Mouse (Mus musculus) midbrain, embryonic 16.5 days (tissue): Measurements from ENCODE around the gene Ppp3ca. TPM values are rescaled to one million over a fixed set of nuclear protein-coding genes. Genes with fewer than 3 reads are reported as not detected.

Experiments used
- ATAC-seq: fragments of 200-750 bp; cut with Nextera tagmentation; 2 replicates; pipeline ENCODE4 v1.8.0; 2017; ENCODE audit warnings: moderate TSS enrichment
- H3K27ac ChIP-seq: fragments of 300-500 bp; sonication (generic); 2 replicates; pipeline ENCODE4 v1.5.1; 2014; ENCODE audit warnings: mild to moderate bottlenecking, low read length, mixed read lengths
- H3K27me3 ChIP-seq: fragments of 300-500 bp; sonication (generic); 2 replicates; pipeline ENCODE4 v1.6.1; 2014; ENCODE audit warnings: low read depth, low read length, mixed read lengths; ENCODE audit not compliant: control insufficient read depth, insufficient read depth
- H3K36me3 ChIP-seq: fragments of 300-500 bp; sonication (generic); 2 replicates; pipeline ENCODE4 v1.6.1; 2014; ENCODE audit warnings: mild to moderate bottlenecking, low read length, moderate library complexity, mixed read lengths; ENCODE audit not compliant: control insufficient read depth, insufficient read depth
- H3K4me1 ChIP-seq: fragments of 300-500 bp; sonication (generic); 2 replicates; pipeline ENCODE4 v1.6.1; 2014; ENCODE audit warnings: mild to moderate bottlenecking, low read length, mixed read lengths; ENCODE audit not compliant: control insufficient read depth, insufficient read depth
- H3K4me2 ChIP-seq: fragments of 300-500 bp; sonication (generic); 2 replicates; pipeline ENCODE4 v1.6.1; 2014; ENCODE audit warnings: mild to moderate bottlenecking, low read length, mixed read lengths
- H3K4me3 ChIP-seq: fragments of 300-500 bp; sonication (generic); 2 replicates; pipeline ENCODE4 v1.5.1; 2014; ENCODE audit warnings: low read depth, mild to moderate bottlenecking, low read length, moderate library complexity, mixed read lengths
- H3K9ac ChIP-seq: fragments of 300-500 bp; sonication (generic); 2 replicates; pipeline ENCODE4 v1.6.1; 2014; ENCODE audit warnings: low read depth, low read length, mixed read lengths
- H3K9me3 ChIP-seq: fragments of 300-500 bp; sonication (generic); replicated peaks from 2 replicates; pipeline ENCODE4 v1.6.1; 2014; ENCODE audit warnings: mild to moderate bottlenecking, low read length, mixed read lengths; ENCODE audit not compliant: control insufficient read depth, poor library complexity, severe bottlenecking
- WGBS: fragments of 180-500 bp; shearing (Covaris S2); extraction: QIAGEN DNeasy Blood & Tissue Kit; methylation state at CpG from one replicate; pipeline ENCODE4 v1.1.7; 2014; 5-methylcytosine and 5-hydroxymethylcytosine counted together
- polyA plus RNA-seq: library from polyadenylated mRNA; unstranded; fragments of >200 nt; fragmentation: Nextera tagmentation; extraction: Ambion mirVana; gene quantifications from 2 replicates; pipeline ENCODE4 v1.2.1, GENCODE M21; 2015

The Ppp3ca gene
- polyA plus RNA-seq, 1 experiment from 2014 or later, result 146 TPM

DNA sequence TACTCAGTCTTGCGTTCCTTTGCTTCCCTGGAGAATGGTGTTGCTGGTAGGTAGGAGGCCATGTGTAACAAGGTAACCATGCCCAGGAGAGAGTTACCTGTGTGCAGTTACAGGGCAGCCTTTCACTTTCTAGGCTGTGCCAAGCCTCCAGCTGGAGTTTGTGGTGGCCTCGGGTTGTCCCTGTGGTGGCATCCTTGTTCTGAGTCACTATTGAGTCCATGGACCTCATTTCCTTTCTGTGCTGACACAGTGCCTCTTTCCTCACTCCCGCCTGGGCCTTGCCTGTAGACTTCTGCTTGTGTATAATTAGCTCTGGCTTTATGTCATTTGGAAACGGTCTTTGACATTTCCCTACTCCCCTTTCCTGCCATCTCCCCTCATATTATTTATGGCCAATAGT, 226.4 kb downstream of the Ppp3ca start:
- ATAC-seq, result no peak
- Histone ChIP-seq H3K4me2 (no peak overlapping the region), H3K4me1 (peaks cover 14% of the 10 kb centered on the region), H3K36me3 (peaks cover 6% of the 10 kb centered on the region; the same call in 1 of the 2 replicates), H3K9ac (no peak overlapping the region), H3K27me3 (no peaks in the 10 kb centered on the region), H3K9me3 (no peaks in the 10 kb centered on the region), H3K27ac (no peak overlapping the region), H3K4me3 (no peak overlapping the region)
- 93% methylated on average over 4 of the region's 4 CpGs for WGBS

DNA sequence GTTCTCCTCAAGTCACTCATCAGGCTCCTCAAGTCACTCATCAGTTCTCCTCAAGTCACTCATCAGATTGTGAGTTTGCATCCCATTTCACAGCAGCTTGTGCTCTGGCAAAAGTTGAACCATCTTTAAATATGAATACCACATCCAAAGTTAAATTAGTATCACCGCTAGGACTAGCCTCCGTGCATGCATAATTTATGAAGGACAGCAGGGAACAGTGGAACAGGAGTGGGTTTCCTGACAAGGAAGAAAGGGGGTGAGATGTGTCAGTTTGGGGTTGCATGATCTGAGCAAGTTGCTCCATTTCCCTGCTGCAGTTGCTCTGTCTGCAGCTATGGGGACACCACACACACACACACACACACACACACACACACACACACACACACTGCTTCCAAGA, 229.8 kb downstream of the Ppp3ca start:
- peaks cover 4% of the 10 kb centered on the region; the same call in 1 of the 2 replicates for H3K36me3 ChIP-seq
- no peak overlapping the region for H3K9ac ChIP-seq
- 53% methylated on average over 2 of the region's 2 CpGs for WGBS
- no peak overlapping the region for H3K27ac ChIP-seq
- H3K4me3 ChIP-seq, result no peak overlapping the region
- ATAC-seq, result no peak
- no peaks in the 10 kb centered on the region for H3K4me1 ChIP-seq
- H3K9me3 ChIP-seq, result no peaks in the 10 kb centered on the region
- H3K4me2 ChIP-seq, result no peak overlapping the region
- no peaks in the 10 kb centered on the region for H3K27me3 ChIP-seq

DNA sequence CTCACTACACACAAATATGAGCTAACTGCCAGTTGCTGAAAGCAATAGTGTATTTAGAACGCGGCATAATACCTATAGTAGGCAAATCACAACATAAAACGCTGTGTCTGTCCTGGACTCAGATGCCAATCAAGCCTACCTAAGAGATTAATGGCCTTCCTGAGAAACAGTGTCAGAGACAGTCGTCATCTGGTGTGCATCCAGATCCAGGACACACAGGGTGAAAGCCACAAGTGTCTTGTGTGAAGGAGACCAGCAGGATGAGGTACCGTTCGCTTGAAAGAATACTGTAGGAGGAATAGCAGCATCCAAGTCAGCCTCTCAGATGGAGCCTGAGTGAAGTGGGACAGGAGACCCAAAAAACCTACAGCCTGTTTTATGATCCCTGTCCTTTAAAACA, 231.1 kb downstream of the Ppp3ca start:
- Histone ChIP-seq H3K4me2 (no peak overlapping the region), H3K27me3 (no peaks in the 10 kb centered on the region), H3K9me3 (no peaks in the 10 kb centered on the region), H3K36me3 (0 out of 2 replicates have a peak, but pooled peaks cover 3% of the 10 kb centered on the region), H3K27ac (no peak overlapping the region), H3K4me1 (no peaks in the 10 kb centered on the region), H3K9ac (no peak overlapping the region), H3K4me3 (no peak overlapping the region)
- WGBS, result 94% methylated on average over 6 of the region's 6 CpGs
- no peak for ATAC-seq

DNA sequence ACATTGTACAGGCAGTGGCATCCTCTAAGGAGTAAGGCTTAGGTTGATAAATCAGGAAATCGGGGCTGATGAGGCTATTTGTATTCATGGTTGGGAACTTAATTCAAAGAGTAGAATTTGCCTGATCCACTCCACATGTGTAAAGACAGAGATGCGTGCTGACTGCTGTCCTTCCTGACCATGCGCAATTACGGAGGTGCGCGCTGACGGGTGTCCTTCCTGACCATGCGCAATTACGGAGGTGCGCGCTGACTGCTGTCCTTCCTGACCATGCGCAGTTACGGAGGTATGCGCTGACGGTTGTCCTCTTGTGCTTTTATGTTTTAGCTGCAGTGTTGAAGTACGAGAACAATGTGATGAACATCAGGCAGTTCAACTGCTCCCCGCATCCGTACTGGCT, 232.9 kb downstream of the Ppp3ca start:
- WGBS, result 87% methylated on average over 18 of the region's 18 CpGs
- Histone ChIP-seq H3K9ac (no peak overlapping the region), H3K27ac (no peak overlapping the region), H3K4me3 (no peak overlapping the region), H3K36me3 (peaks cover 7% of the 10 kb centered on the region; the same call in 1 of the 2 replicates), H3K4me2 (no peak overlapping the region), H3K27me3 (no peaks in the 10 kb centered on the region), H3K9me3 (no peaks in the 10 kb centered on the region), H3K4me1 (no peaks in the 10 kb centered on the region)
- ATAC-seq, result peak; percentile 29; the same call in 1 of the 2 replicates

DNA sequence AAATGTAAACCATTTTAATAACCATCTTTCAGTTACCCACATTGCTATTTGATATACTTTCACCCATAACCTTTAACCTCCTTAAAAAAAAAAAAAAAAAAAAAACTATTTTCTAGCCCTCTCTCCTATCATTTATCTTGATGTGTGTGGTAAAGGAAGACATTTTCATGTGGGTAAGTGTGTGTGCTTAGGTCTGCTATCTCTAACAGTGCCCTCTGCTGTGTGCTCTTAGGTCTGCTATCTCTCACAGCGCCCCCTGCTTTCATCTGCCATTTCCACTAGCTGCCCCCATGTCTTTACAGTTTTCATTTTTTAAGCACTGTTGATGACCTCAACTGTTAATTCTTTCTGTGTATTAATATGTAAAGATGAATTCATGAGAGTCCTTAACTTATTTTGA, 235.7 kb downstream of the Ppp3ca start:
- H3K4me1 ChIP-seq, result 0 out of 2 replicates have a peak, but pooled peaks cover 3% of the 10 kb centered on the region
- H3K27me3 ChIP-seq, result no peaks in the 10 kb centered on the region
- H3K4me2 ChIP-seq, result no peak overlapping the region
- no peaks in the 10 kb centered on the region for H3K9me3 ChIP-seq
- ATAC-seq, result no peak
- H3K4me3 ChIP-seq, result no peak overlapping the region
- H3K36me3 ChIP-seq, result peaks cover 7% of the 10 kb centered on the region; the same call in 1 of the 2 replicates
- no peak overlapping the region for H3K9ac ChIP-seq
- H3K27ac ChIP-seq, result no peak overlapping the region
- 61% methylated on average over 1 of the region's 1 CpGs for WGBS

DNA sequence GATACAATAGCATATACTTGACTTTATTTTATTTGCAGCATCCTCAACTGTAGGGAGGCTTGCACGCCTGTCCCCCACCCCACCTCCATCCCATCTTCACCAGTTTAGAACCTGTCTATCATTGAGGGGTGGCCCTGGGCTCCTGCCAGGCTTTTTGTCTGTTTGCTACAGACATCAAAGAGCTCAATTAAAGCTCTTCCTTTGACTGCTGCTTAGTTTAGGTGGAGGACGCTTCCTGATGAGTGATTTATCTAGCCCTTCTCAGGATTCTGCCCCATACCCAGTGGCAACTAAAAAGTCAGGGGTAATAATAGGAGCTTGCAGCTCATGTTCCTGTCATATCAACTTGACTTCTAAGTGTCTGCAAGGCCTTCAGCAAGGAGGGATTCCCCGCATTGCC, 239.6 kb downstream of the Ppp3ca start:
- peaks cover 6% of the 10 kb centered on the region; the same call in 1 of the 2 replicates for H3K4me1 ChIP-seq
- no peaks in the 10 kb centered on the region for H3K9me3 ChIP-seq
- 29% methylated on average over 3 of the region's 3 CpGs for WGBS
- H3K4me3 ChIP-seq, result no peak overlapping the region
- H3K27me3 ChIP-seq, result no peaks in the 10 kb centered on the region
- peaks cover 4% of the 10 kb centered on the region; the same call in 1 of the 2 replicates for H3K36me3 ChIP-seq
- ATAC-seq, result peak; percentile 59; the same call in 1 of the 2 replicates
- H3K27ac ChIP-seq, result no peak overlapping the region
- H3K4me2 ChIP-seq, result no peak overlapping the region
- H3K9ac ChIP-seq, result no peak overlapping the region

DNA sequence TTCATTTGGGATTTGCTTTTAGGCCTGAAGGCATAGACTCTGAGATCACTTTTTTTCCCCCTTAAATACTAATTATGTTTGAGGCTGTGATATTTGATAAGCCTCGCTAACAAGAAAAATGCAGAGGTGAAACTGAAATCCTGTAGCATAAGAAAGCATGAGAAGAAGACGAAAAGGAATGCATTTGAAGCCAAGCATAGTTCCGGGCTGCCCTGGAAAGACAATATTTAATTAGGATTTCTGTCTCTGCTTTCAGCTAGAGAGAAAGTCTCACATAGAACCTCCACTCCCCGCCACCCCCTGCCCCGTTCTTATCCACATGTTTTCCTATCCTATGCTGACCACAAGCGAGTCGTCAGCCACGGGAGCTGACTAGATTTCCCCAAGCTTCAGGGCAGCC, 241.4 kb downstream of the Ppp3ca start:
- ATAC-seq, result no peak
- Histone ChIP-seq H3K9me3 (no peaks in the 10 kb centered on the region), H3K4me1 (peaks cover 6% of the 10 kb centered on the region; the same call in 1 of the 2 replicates), H3K4me3 (no peak overlapping the region), H3K27ac (no peak overlapping the region), H3K27me3 (no peaks in the 10 kb centered on the region), H3K36me3 (peaks cover 4% of the 10 kb centered on the region; the same call in 1 of the 2 replicates), H3K9ac (no peak overlapping the region), H3K4me2 (no peak overlapping the region)
- WGBS, result 75% methylated on average over 8 of the region's 8 CpGs

DNA sequence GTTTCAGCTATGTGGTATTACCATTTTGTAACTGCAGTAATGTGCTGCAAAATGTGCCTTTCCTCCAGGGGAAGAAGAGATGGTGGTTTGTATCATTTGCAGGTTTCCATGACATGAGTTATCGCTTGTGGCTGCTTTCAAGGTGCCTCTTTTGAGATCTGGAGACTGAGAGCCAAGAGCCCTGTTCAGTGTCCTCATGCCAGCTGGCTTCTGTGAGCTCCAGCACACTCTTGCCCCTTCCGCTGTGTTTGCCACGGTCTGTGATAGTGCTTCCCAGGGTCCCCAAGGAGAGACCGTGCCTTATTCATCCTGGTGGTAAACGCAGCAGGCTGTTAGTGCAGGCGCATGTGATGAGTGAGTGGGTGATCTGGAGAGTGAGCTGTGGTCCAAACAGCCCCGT, 247.2 kb downstream of the Ppp3ca start:
- Histone ChIP-seq H3K4me3 (no peak overlapping the region), H3K9ac (no peak overlapping the region), H3K4me1 (peaks cover 3% of the 10 kb centered on the region; the same call in 1 of the 2 replicates), H3K9me3 (no peaks in the 10 kb centered on the region), H3K27ac (no peak overlapping the region), H3K27me3 (no peaks in the 10 kb centered on the region), H3K4me2 (no peak overlapping the region), H3K36me3 (no peaks in the 10 kb centered on the region)
- WGBS, result 86% methylated on average over 7 of the region's 7 CpGs
- no peak for ATAC-seq

DNA sequence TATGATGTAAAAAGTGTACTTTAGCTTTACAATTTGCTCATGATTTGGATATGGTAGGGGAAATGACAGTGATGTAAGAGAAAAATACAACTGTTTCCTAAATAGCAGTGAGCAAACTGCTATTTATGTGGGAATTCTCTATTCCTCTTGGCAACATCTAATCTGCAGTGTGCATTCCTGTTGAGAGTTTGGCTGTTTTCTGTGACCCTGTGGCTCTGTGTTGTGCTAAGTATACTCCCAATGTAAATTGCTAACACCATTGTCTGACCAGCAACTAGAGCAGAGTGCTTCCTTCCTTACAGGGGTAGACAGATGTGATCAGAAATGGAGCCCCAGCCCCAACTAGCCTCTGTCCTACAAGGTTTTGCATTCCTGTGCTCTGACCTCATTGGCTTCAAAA, 263.1 kb downstream of the Ppp3ca start:
- ATAC-seq, result no peak
- H3K9me3 ChIP-seq, result no peaks in the 10 kb centered on the region

More for the DNA sequence above, 263.1 kb downstream of the Ppp3ca start:
- no peak overlapping the region for H3K9ac ChIP-seq
- H3K4me3 ChIP-seq, result no peak overlapping the region
- H3K27ac ChIP-seq, result no peak overlapping the region
- no peak overlapping the region for H3K4me2 ChIP-seq
- H3K27me3 ChIP-seq, result no peaks in the 10 kb centered on the region
- no peaks in the 10 kb centered on the region for H3K4me1 ChIP-seq
- H3K36me3 ChIP-seq, result peaks cover 14% of the 10 kb centered on the region
